Mouse (Mus musculus) testis, adult 2 months (tissue): ENCODE results near the gene Pdgfd.

Experiments
- CTCF ChIP-seq: fragments of 200-500 bp; IDR thresholded peaks from 2 replicates; pipeline ENCODE4 v1.5.1; 2012; ENCODE audit warnings: low read depth, mild to moderate bottlenecking, inconsistent platforms, low read length, moderate library complexity; ENCODE audit not compliant: control insufficient read depth, insufficient read depth, insufficient replicate concordance
- POLR2A ChIP-seq: fragments of 200-500 bp; IDR thresholded peaks from 2 replicates; pipeline ENCODE4 v1.6.1; 2012; ENCODE audit warnings: low read depth, mild to moderate bottlenecking, inconsistent platforms, low read length, moderate library complexity; ENCODE audit not compliant: control insufficient read depth

DNA sequence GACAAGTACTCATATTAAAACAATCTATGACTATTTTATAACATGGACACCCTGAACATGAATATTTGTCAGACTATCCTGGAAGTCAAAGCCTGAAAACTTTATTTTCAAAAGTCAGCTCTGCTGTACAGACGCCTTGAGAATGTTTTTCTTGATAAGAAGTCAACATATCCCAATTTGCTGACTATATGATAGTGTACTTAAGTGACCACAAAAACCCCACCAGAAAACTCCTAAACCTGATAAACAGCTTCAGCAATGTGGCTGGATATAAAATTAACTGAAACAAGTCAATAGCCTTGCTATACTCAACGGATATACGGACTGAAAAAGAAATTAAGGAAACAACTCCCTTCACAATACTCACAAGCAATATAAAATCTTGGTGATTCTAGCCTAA, 137.5 kb downstream of the Pdgfd start:
- no peak for TF ChIP-seq CTCF
- no peak for TF ChIP-seq POLR2A
